Mouse (Mus musculus): Measurements from ENCODE around the gene Slc24a1.
A peak's percentile ranks its signal among the peaks of the same experiment; 100 is the strongest.

Slc24a1 gene

GRCm38 (mm10) chr9:64937491-64937890, 13.9 kb downstream of the Slc24a1 start:
- peak; percentile 35 for DNase-seq (ENCODE audit: low read depth)

GRCm38 (mm10) chr9:64936508-64936907, 14.9 kb downstream of the Slc24a1 start:
- peak; percentile 88 for DNase-seq (ENCODE audit: low read depth)

DNA sequence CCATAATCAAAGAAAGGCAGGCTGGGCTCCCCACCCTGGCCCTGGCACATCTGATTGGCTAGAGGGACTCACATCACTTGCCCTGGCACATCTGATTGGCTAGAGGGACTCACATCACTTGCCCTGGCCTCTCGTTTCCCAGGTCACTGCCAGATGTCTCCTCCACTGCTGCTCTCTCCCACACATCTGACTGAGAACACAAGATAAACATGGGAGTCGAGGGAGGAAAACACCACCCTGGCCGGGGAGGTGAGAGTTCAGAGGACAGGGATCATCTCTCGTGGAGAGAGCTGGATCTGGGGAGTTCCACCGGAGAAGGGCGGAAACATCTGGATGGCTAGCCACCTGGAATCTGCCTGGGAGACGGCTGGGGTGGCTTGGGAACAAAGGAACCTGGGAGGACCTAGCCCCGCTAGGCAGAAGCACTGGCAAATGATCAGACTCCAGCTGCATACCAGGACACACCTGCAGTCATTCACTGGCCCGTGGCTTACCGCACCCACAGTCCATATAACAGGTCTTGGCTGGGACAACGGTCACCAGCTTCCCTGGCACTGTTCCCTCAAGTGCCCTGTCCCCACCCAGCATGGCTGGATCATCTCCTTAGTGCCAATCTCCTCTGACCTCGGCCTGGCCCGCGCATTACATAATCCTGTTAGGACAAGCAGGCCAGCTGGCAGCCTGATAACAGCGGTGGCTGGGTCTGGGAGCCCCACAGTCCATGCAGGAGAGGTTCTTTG, 17.2 kb downstream of the Slc24a1 start:
- no peak for DNase-seq (ENCODE audit: low read depth)

DNA sequence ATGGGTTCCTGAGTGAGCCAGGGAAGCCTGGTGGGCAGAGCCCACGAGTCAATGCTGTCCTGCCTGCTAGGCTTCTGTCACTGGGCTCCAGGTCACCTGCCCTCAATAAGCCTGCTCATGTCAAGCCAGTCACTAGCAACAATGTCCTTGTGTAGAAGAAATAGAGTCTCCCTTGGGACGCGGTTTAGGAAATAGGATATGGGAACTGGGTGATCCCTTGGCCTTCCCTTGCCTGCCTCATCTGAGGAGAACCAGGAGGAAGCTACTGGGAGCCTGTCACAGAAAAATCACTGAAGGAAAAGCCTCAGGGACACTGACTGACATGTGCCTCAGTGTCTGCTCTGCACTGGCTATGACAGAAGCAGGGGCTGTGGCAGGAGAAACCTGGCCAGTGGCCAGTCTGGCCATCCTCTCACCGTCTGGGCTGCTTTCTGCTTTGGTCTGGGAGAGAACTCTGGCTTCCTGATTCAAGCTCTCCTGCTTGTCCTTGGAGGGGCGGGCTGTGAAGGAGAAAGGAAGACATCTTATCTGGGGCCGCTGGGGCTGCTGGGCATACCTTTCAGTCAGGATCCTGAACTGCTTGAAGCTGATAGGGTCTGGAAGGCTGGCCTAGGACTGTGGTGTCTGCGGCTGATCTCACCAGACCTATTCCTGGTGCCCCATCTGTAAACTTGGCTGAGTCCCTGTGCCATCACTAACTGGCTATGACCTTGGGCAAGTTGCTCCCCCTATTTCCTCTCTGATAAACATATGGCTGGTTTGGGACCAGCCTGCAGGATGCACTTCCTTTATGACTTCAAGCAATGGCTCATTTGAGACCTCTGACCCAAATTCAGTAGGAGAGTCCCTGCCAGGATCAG, 19.4 kb downstream of the Slc24a1 start:
- DNase-seq (ENCODE audit: low read depth), result no peak

DNA sequence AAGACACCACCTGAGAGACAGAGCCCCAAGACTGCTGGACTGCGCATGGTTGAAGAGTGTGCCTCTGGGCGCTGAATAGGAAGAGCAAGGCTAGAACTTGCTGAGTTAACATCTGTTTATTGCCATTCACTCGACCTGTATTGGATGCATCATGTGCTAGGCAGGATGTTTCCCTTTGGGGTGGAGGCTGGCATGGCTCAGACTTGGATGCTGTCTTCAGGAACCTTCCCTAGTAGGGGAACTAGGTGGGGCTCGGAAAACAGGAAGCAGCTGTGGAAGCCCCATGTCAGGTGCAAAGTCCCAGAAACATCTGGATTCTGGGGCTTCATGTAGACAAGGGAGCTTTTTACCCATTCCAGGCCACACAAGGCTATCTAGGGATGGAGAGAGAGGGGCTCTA, 21.2 kb downstream of the Slc24a1 start:
- DNase-seq (ENCODE audit: low read depth), result no peak

GRCm38 (mm10) chr9:64926201-64926991, 25.0 kb downstream of the Slc24a1 start:
- DNase-seq (ENCODE audit: low read depth), result no peak

- no peak for DNase-seq (ENCODE audit: low read depth)
Observed at GRCm38 (mm10) chr9:64925771-64926170, 25.6 kb downstream of the Slc24a1 start.

DNA sequence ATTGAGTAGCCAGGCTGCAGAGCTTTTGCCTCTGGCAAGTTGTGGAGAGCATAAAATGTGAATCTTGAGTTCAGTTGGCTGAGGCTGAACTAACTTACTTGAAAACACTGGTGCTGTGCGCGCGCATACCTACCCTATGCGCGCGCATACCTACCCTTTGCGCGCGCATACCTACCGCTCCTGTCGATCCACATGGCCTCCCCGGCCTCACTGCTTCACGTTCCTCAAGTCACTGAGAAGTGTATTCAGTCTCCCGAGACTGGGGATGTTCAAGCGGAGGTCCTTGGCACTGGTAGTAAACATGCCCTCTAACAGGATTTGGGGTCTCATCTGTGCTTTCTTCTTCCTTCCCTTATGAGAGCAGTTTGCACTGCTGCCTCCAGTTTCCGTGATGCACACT, 32.8 kb downstream of the Slc24a1 start:
- peak; percentile 70 for DNase-seq (ENCODE audit: low read depth)

DNA sequence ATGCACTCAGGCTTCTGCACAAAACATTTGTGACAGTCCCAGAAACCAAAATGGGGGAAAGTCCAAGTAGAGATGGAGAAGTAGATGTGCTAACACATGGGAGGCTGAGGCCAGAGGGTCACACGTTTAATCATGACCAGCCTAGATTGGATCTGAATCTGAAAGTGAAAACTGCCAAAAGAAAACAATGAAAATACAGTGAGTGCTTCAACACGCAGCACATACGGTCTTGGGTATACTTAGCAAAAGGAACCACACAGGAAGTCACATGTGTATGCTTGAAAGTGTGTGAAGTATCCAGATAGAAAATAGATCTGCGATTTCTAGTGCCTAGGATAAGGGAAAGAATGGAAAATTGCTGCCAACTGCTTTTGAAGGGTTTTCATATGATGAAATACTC, 36.8 kb downstream of the Slc24a1 start:
- DNase-seq (ENCODE audit: low read depth), result peak; percentile 40

DNA sequence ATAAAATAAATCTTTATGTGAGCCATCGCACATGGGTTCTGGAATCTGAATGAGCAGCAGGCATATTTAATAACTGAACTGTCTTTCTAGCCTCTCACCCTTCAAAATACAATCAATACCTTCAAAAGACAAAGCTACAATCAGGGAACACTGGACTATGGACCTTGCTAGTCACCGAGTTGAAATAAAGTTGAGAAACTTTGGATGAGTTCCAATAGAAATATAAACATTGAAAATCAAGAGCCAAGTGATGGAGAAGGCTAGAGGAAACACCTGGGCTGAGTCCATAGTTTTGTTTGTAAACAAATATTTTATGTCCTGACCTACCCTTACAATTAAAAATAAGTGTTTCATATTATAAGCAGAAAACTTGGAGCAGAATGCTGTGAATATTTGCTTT, 37.4 kb downstream of the Slc24a1 start:
- no peak for DNase-seq (ENCODE audit: low read depth)

DNA sequence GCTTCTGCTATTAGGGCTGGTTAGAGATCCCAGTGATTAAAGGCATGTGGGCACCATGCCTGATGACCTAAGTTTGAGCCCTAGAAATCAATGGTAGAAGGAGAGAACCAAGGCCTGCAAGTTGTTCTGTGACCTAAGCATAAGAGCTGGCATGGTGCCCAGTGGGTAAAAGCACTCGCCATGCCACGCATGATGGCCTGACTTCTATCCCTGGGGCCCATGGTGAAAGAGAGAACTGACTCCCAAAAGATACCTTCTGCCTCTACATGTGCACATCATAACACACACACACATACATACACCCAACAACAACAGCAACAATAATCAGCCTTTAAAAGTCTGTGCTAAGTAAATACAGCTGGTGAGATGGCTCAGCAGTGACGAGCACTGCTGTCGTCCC, 38.0 kb downstream of the Slc24a1 start:
- DNase-seq (ENCODE audit: low read depth), result no peak

DNA sequence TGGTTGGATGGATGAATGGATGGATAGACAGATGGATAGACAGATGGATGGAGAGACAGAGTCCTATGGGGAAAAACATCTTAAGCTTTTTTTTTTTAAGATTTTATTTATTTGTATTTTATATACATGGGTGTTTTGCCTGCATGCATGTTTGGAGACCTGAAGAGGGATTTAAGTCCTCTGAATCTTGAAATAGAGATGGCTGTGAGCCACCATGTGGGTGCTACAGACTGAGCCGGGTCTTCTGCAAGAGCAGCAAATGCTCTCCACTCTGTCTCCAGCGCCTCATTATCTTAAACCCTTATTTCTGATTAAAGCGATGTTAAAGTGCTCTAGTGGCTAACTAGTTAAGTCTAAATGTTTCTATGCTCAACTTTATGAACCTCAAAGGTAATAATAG, 44.0 kb downstream of the Slc24a1 start:
- no peak for DNase-seq (ENCODE audit: low read depth)

GRCm38 (mm10) chr9:64904917-64905640, 46.3 kb downstream of the Slc24a1 start:
- no peak for DNase-seq (ENCODE audit: low read depth)

DNA sequence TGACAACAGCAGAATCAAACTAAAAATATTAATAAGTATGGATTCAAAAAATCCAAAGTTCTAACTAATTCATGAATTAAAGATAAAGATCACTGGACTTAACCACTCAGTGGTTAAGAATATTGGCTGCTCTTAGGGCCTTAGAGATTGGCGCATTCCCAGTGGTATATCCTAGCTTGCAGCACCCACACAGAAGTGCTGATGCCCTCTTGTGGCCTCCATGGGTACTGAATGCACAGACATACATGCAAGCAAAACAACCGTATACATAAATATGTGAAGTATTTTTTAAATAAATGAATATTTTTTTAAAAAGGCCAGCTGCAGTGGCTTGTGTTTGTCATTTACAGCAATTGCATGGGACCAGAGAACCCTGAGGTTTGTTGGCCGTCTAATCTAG, 48.0 kb downstream of the Slc24a1 start:
- DNase-seq (ENCODE audit: low read depth), result peak; percentile 83

DNA sequence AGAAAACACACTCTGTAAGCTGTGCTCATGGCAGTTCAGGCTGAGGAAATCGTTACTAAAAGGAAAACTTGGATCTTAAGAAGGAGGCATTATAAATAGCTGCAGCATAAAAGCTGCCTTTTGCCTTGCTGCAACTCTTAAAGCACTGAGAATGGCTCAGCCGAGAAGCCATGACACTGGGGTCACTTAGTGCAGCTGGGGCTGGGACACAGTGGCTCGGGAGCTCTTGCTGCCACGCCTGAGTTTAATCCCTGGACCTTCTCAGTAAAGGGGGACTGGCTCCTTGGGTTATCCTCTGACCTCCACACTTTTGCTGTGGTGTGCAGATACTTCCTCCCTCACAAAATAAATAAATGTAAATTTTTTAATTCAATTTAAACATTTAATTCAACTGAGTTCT, 48.5 kb downstream of the Slc24a1 start:
- DNase-seq (ENCODE audit: low read depth), result no peak

DNA sequence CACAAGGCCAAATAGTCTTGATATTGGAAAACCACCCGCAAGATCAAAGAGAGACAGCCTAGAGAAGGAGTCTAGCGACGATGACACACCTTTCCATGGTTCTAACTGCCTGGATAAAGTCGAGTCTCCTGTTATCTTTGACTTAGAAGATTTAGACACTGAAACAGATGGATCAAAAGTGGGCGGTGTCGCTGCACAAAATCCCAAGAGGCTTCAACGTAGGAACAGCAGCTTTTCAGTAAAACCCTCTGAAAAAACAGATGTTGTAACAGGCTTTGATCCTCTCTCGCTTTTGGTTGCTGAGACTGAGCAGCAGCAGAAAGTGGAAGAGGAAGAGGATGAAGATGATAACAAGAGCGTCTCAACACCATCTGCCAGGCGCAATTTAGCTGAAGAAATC, 54.8 kb downstream of the Slc24a1 start:
- no peak for DNase-seq (ENCODE audit: low read depth)

GRCm38 (mm10) chr9:64886008-64886407, 65.4 kb downstream of the Slc24a1 start:
- DNase-seq (ENCODE audit: low read depth), result no peak

Data from induced T-regulatory cell, adult 2 months (primary cell).